Mouse (Mus musculus): ENCODE measurements at regions not wholly inside any gene's neighbourhood (a gene's known extent, or its start where the extent isn't known, plus 50 kb on each side); places are given as distances from the start of the nearest gene placed in this dataset.

DNA sequence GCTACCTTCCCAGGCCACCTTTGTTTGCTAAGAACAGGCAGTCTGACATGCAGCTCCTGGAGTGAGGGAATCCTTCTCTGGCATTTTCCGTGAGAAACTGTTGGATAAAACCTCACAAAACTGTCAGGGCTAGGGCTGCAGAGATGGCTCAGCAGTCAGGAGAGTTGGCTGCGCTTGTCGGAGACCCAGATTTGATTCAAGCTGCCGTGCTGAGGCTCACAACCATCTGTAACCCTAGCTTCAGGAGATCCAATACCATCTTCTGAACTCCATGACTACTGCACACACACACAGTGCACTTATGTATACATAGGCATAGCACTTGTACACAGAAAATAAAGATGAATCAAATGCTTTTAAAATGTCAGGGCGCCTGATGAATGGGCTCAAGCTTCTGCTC lies 82.5 kb downstream of the Asb1 start:
- Histone ChIP-seq H3K4me1 (ENCODE audit: insufficient read depth, low read depth, low read length) (no peaks in the 10 kb centered on the region), H3K27me3 (ENCODE audit: insufficient read depth, low read length) (peaks cover 6% of the 10 kb centered on the region; the same call in 1 of the 2 replicates), H3K9me3 (replicated peaks) (no peaks in the 10 kb centered on the region), H3K36me3 (replicated peaks) (no peaks in the 10 kb centered on the region), H3K4me3 (ENCODE audit: low read depth, low read length) (no peak overlapping the region)
- TF ChIP-seq POLR2AphosphoS5 (IDR thresholded peaks at IDR 0.05; ENCODE audit: insufficient replicate concordance, low read depth, low read length) (no peak), GATA1 (IDR thresholded peaks at IDR 0.05; ENCODE audit: borderline replicate concordance, low read length) (no peak), CTCF (IDR thresholded peaks at IDR 0.05; ENCODE audit: low read depth, low read length) (no peak), TAL1 (conservative IDR thresholded peaks at IDR 0.05; ENCODE audit: low read depth, low read length) (no peak), GATA2 (IDR thresholded peaks at IDR 0.05; ENCODE audit: borderline replicate concordance, low read depth, low read length) (no peak)
- no peak for ATAC-seq (ENCODE audit: extremely low read depth, insufficient number of reproducible peaks, low FRiP score, poor library complexity, severe bottlenecking)
- no peak for DNase-seq (ENCODE audit: low spot score)

GRCm38 (mm10) chr1:91624028-91624427 lies 83.7 kb downstream of the Asb1 start:
- Histone ChIP-seq H3K27me3 (ENCODE audit: insufficient read depth, low read length) (peaks cover 3% of the 10 kb centered on the region; the same call in 1 of the 2 replicates), H3K36me3 (replicated peaks) (no peaks in the 10 kb centered on the region), H3K9me3 (replicated peaks) (no peaks in the 10 kb centered on the region), H3K4me1 (ENCODE audit: insufficient read depth, low read depth, low read length) (no peaks in the 10 kb centered on the region), H3K4me3 (ENCODE audit: low read depth, low read length) (no peak overlapping the region)
- no peak for ATAC-seq (ENCODE audit: extremely low read depth, insufficient number of reproducible peaks, low FRiP score, poor library complexity, severe bottlenecking)
- no peak for DNase-seq (ENCODE audit: low spot score)
- TF ChIP-seq TAL1 (conservative IDR thresholded peaks at IDR 0.05; ENCODE audit: low read depth, low read length) (no peak), CTCF (IDR thresholded peaks at IDR 0.05; ENCODE audit: low read depth, low read length) (no peak), POLR2AphosphoS5 (IDR thresholded peaks at IDR 0.05; ENCODE audit: insufficient replicate concordance, low read depth, low read length) (no peak), GATA1 (IDR thresholded peaks at IDR 0.05; ENCODE audit: borderline replicate concordance, low read length) (no peak), GATA2 (IDR thresholded peaks at IDR 0.05; ENCODE audit: borderline replicate concordance, low read depth, low read length) (no peak)

GRCm38 (mm10) chr1:91624531-91625300 lies 84.4 kb downstream of the Asb1 start:
- no peak for ATAC-seq (ENCODE audit: extremely low read depth, insufficient number of reproducible peaks, low FRiP score, poor library complexity, severe bottlenecking)
- H3K27me3 ChIP-seq (ENCODE audit: insufficient read depth, low read length), result peaks cover 2% of the 10 kb centered on the region; the same call in 1 of the 2 replicates
- no peak overlapping the region for H3K4me3 ChIP-seq (ENCODE audit: low read depth, low read length)
- H3K4me1 ChIP-seq (ENCODE audit: insufficient read depth, low read depth, low read length), result no peaks in the 10 kb centered on the region
- TF ChIP-seq CTCF (IDR thresholded peaks at IDR 0.05; ENCODE audit: low read depth, low read length) (no peak), GATA2 (IDR thresholded peaks at IDR 0.05; ENCODE audit: borderline replicate concordance, low read depth, low read length) (no peak)
- no peaks in the 10 kb centered on the region for H3K36me3 ChIP-seq (replicated peaks)
- H3K9me3 ChIP-seq (replicated peaks), result no peaks in the 10 kb centered on the region
- DNase-seq (ENCODE audit: low spot score), result no peak

- Histone ChIP-seq H3K36me3 (replicated peaks) (no peaks in the 10 kb centered on the region), H3K4me1 (ENCODE audit: insufficient read depth, low read depth, low read length) (no peaks in the 10 kb centered on the region), H3K9me3 (replicated peaks) (no peaks in the 10 kb centered on the region), H3K4me3 (ENCODE audit: low read depth, low read length) (no peak overlapping the region), H3K27me3 (ENCODE audit: insufficient read depth, low read length) (peaks cover 4% of the 10 kb centered on the region; the same call in 1 of the 2 replicates)
- ATAC-seq (ENCODE audit: extremely low read depth, insufficient number of reproducible peaks, low FRiP score, poor library complexity, severe bottlenecking) (no peak), DNase-seq (ENCODE audit: low spot score) (no peak)
- TF ChIP-seq TAL1 (conservative IDR thresholded peaks at IDR 0.05; ENCODE audit: low read depth, low read length), result no peak
- no peak for TF ChIP-seq GATA2 (IDR thresholded peaks at IDR 0.05; ENCODE audit: borderline replicate concordance, low read depth, low read length)
- TF ChIP-seq CTCF (IDR thresholded peaks at IDR 0.05; ENCODE audit: low read depth, low read length), result no peak
- no peak for TF ChIP-seq POLR2AphosphoS5 (IDR thresholded peaks at IDR 0.05; ENCODE audit: insufficient replicate concordance, low read depth, low read length)
- no peak for TF ChIP-seq GATA1 (IDR thresholded peaks at IDR 0.05; ENCODE audit: borderline replicate concordance, low read length)
Measured at GRCm38 (mm10) chr1:91626090-91626489, 85.7 kb downstream of the Asb1 start.

- no peak overlapping the region for H3K4me3 ChIP-seq (ENCODE audit: low read depth, low read length)
- ATAC-seq (ENCODE audit: extremely low read depth, insufficient number of reproducible peaks, low FRiP score, poor library complexity, severe bottlenecking), result no peak
- H3K4me1 ChIP-seq (ENCODE audit: insufficient read depth, low read depth, low read length), result no peaks in the 10 kb centered on the region
- TF ChIP-seq CTCF (IDR thresholded peaks at IDR 0.05; ENCODE audit: low read depth, low read length), result no peak
- TF ChIP-seq TAL1 (conservative IDR thresholded peaks at IDR 0.05; ENCODE audit: low read depth, low read length), result no peak
- TF ChIP-seq GATA1 (IDR thresholded peaks at IDR 0.05; ENCODE audit: borderline replicate concordance, low read length), result no peak
- TF ChIP-seq POLR2AphosphoS5 (IDR thresholded peaks at IDR 0.05; ENCODE audit: insufficient replicate concordance, low read depth, low read length), result no peak
- no peak for TF ChIP-seq GATA2 (IDR thresholded peaks at IDR 0.05; ENCODE audit: borderline replicate concordance, low read depth, low read length)
- H3K9me3 ChIP-seq (replicated peaks), result no peaks in the 10 kb centered on the region
- no peaks in the 10 kb centered on the region for H3K36me3 ChIP-seq (replicated peaks)
- DNase-seq (ENCODE audit: low spot score), result no peak
- peaks cover 8% of the 10 kb centered on the region; the same call in 1 of the 2 replicates for H3K27me3 ChIP-seq (ENCODE audit: insufficient read depth, low read length)
Measured at GRCm38 (mm10) chr1:91630206-91630605, 89.9 kb downstream of the Asb1 start.

GRCm38 (mm10) chr1:91630871-91631410 lies 90.6 kb downstream of the Asb1 start:
- no peaks in the 10 kb centered on the region for H3K36me3 ChIP-seq (replicated peaks)
- H3K9me3 ChIP-seq (replicated peaks), result no peaks in the 10 kb centered on the region
- H3K4me1 ChIP-seq (ENCODE audit: insufficient read depth, low read depth, low read length), result no peaks in the 10 kb centered on the region
- TF ChIP-seq POLR2AphosphoS5 (IDR thresholded peaks at IDR 0.05; ENCODE audit: insufficient replicate concordance, low read depth, low read length), result no peak
- no peak for TF ChIP-seq CTCF (IDR thresholded peaks at IDR 0.05; ENCODE audit: low read depth, low read length)
- no peak for TF ChIP-seq GATA1 (IDR thresholded peaks at IDR 0.05; ENCODE audit: borderline replicate concordance, low read length)
- no peak overlapping the region for H3K4me3 ChIP-seq (ENCODE audit: low read depth, low read length)
- ATAC-seq (ENCODE audit: extremely low read depth, insufficient number of reproducible peaks, low FRiP score, poor library complexity, severe bottlenecking) (no peak), DNase-seq (ENCODE audit: low spot score) (no peak)
- H3K27me3 ChIP-seq (ENCODE audit: insufficient read depth, low read length), result peaks cover 8% of the 10 kb centered on the region; the same call in 1 of the 2 replicates
